Mouse (Mus musculus) midbrain, embryonic 12.5 days (tissue): Measurements from ENCODE around the gene Tmem8. TPM values are rescaled to one million over a fixed set of nuclear protein-coding genes. Genes with fewer than 3 reads are reported as not detected.

Experiments used
- ATAC-seq: fragments of 200-750 bp; cut with Nextera tagmentation; 2 replicates; pipeline ENCODE4 v1.8.0; 2017; ENCODE audit warnings: low read depth, moderate TSS enrichment, moderate library complexity; ENCODE audit not compliant: low FRiP score
- H3K27ac ChIP-seq: fragments of 300-500 bp; sonication (generic); replicated peaks from 2 replicates; pipeline ENCODE4 v1.5.1; 2016; ENCODE audit warnings: mild to moderate bottlenecking
- H3K27me3 ChIP-seq: fragments of 300-500 bp; sonication (generic); 2 replicates; pipeline ENCODE4 v1.6.1; 2016; ENCODE audit warnings: mild to moderate bottlenecking
- H3K36me3 ChIP-seq: fragments of 300-500 bp; sonication (generic); 2 replicates; pipeline ENCODE4 v1.6.1; 2016
- H3K4me1 ChIP-seq: fragments of 300-500 bp; sonication (generic); 2 replicates; pipeline ENCODE4 v1.6.1; 2016
- H3K4me2 ChIP-seq: fragments of 300-500 bp; sonication (generic); replicated peaks from 2 replicates; pipeline ENCODE4 v1.6.1; 2016; ENCODE audit warnings: mild to moderate bottlenecking, moderate library complexity
- H3K4me3 ChIP-seq: fragments of 300-500 bp; sonication (generic); 2 replicates; pipeline ENCODE4 v1.5.1; 2016; ENCODE audit warnings: mild to moderate bottlenecking
- H3K9ac ChIP-seq: fragments of 300-500 bp; sonication (generic); replicated peaks from 2 replicates; pipeline ENCODE4 v1.6.1; 2016; ENCODE audit warnings: mild to moderate bottlenecking, moderate library complexity
- H3K9me3 ChIP-seq: fragments of 300-500 bp; sonication (generic); 2 replicates; pipeline ENCODE4 v1.6.1; 2016; ENCODE audit warnings: mild to moderate bottlenecking
- WGBS: fragments of 180-500 bp; shearing (Covaris S2); methylation state at CpG from one replicate; pipeline ENCODE4 v1.1.7; 2016; 5-methylcytosine and 5-hydroxymethylcytosine counted together
- polyA plus RNA-seq: library from polyadenylated mRNA; unstranded; fragments of >200 nt; fragmentation: Nextera tagmentation; extraction: Ambion mirVana; gene quantifications from 2 replicates; pipeline ENCODE4 v1.2.1, GENCODE M21; 2016

Gene Tmem8
- polyA plus RNA-seq, 1 experiment from 2014 or later, result 2.1 TPM

DNA sequence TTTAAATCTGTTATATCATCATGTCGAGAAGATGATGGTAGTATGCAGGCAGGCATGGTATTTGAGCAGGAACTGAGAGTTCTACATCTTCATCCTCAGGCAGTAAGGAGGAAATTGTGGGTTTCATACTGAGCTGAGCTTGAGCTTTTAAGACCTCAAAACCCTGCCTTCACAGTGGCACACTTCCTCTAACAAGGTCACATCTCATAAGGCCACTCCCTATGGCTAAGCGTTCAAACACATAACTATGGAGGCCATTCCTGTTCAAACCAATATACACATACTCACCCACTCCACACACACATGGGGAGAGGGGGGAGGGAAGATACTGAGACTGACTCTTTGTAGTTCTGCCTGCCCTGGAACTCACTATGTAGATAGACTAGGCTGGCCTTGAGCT, 54.9 kb downstream of the Tmem8 start:
- Histone ChIP-seq H3K27ac (no peak overlapping the region), H3K9me3 (no peaks in the 10 kb centered on the region), H3K36me3 (peaks cover 11% of the 10 kb centered on the region; the same call in 1 of the 2 replicates), H3K9ac (no peak overlapping the region), H3K4me3 (no peak overlapping the region), H3K4me1 (no peaks in the 10 kb centered on the region), H3K4me2 (no peak overlapping the region), H3K27me3 (no peaks in the 10 kb centered on the region)
- ATAC-seq, result no peak
- WGBS, result 90% methylated on average over 2 of the region's 2 CpGs

Other genes starting within 250 kb of the Tmem8 start
- 6.8 and 8.5 TPM in 2 replicates for gene Mcrip2, start 244.5 kb upstream of the Tmem8 start, polyA plus RNA-seq
- 59.5 and 65.2 TPM in 2 replicates for gene Mettl26, start 238.2 kb upstream of the Tmem8 start, polyA plus RNA-seq
- 0.52 and 0.60 TPM in 2 replicates for gene Wfikkn1, start 232.4 kb upstream of the Tmem8 start, polyA plus RNA-seq
- 38.0 and 38.8 TPM in 2 replicates for gene Rab40c, start 193.6 kb upstream of the Tmem8 start, polyA plus RNA-seq
- 54.1 and 54.5 TPM in 2 replicates for gene Pigq, start 168.4 kb upstream of the Tmem8 start, polyA plus RNA-seq
- 0.26 and 0.61 TPM in 2 replicates for gene Nhlrc4, start 168.3 kb upstream of the Tmem8 start, polyA plus RNA-seq
- 0.13 and 0.14 TPM in 2 replicates for gene A930017K11Rik, start 160.7 kb upstream of the Tmem8 start, polyA plus RNA-seq
- 30.4 and 30.6 TPM in 2 replicates for gene Capn15, start 127.5 kb upstream of the Tmem8 start, polyA plus RNA-seq
- 43.1 and 44.8 TPM in 2 replicates for gene Rab11fip3, start 43.7 kb upstream of the Tmem8 start, polyA plus RNA-seq
- 25.1 and 27.7 TPM in 2 replicates for gene Decr2, start 23.0 kb upstream of the Tmem8 start, polyA plus RNA-seq
- gene Nme4, start 17.7 kb upstream of the Tmem8 start, polyA plus RNA-seq, result 48.0 and 50.7 TPM in 2 replicates
- 194 and 210 TPM in 2 replicates for gene Mrpl28, start 10.2 kb downstream of the Tmem8 start, polyA plus RNA-seq
- 17.6 and 18.2 TPM in 2 replicates for gene Axin1, start 25.4 kb downstream of the Tmem8 start, polyA plus RNA-seq
- gene Pdia2, start 85.8 kb downstream of the Tmem8 start, polyA plus RNA-seq, result 0.13 and 0.27 TPM in 2 replicates
- gene Rgs11, start 89.7 kb downstream of the Tmem8 start, polyA plus RNA-seq, result 0.34 and 1.5 TPM in 2 replicates
- gene Arhgdig, start 94.5 kb downstream of the Tmem8 start, polyA plus RNA-seq, result 5.8 and 7.3 TPM in 2 replicates
- gene Fam234a, start 130.9 kb downstream of the Tmem8 start, polyA plus RNA-seq, result 25.5 and 29.5 TPM in 2 replicates
- gene Luc7l, start 139.6 kb downstream of the Tmem8 start, polyA plus RNA-seq, result 140 and 145 TPM in 2 replicates